Mouse (Mus musculus): ENCODE data around the gene Cstf1.

DNA sequence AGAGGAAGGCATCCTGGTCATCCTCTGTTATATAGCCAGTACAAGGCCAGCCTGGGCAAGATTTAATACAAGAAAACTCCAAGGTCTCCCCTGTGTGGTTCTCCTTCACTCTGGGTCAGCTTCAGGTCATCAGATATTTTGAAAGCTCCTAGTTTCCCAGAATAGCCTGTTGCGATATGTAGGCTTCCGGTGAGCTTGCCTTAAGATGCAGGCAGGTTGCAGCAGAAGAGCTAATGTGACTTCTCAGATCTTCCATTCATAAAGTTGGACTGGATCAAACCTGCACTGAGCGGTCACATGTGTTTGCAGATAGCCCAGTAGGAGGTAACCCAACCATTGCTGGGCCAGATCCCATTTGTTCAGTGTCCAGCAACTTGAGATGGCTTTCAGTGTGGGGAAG is 14.2 kb downstream of the Cstf1 start:
- no peak for TF ChIP-seq CTCF (IDR thresholded peaks at IDR 0.05; ENCODE audit: low read depth, low read length)
- no peak for TF ChIP-seq GATA1 (IDR thresholded peaks at IDR 0.05; ENCODE audit: borderline replicate concordance, low read length)
- no peak for TF ChIP-seq GATA2 (IDR thresholded peaks at IDR 0.05; ENCODE audit: borderline replicate concordance, low read depth, low read length)
- TF ChIP-seq POLR2AphosphoS5 (IDR thresholded peaks at IDR 0.05; ENCODE audit: insufficient replicate concordance, low read depth, low read length): no peak
- no peak for TF ChIP-seq TAL1 (conservative IDR thresholded peaks at IDR 0.05; ENCODE audit: low read depth, low read length)
